Mouse (Mus musculus) embryo, embryonic 11.5 days (tissue): ENCODE measurements around the gene Mef2a.

ENCODE experiments used
- DNase-seq: peaks from one replicate; pipeline ENCODE4 v3.0.0-alpha.2; 2012; ENCODE audit warnings: low read depth, low spot score

Gene Mef2a

DNA sequence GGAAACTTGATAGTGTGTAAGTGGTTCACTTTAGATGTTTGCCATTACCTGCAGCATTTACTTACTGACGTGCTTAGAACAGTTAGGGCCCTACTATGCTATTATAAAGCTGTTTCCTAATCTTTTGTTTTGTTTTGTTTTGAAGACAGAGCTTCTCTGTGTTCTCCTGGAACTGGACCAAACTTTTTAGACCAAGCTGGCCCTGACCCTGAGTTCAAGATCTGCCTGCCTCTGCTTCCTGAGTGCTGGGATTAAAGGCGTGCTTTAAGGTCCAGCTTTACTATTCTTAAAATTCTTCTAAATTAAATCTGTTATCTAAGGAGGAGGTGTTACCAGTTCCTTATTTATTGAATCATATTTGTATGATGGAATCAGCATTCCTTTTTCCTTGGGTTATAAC lies 126.6 kb downstream of the Mef2a start:
- DNase-seq, result no peak

- no peak for DNase-seq
These were observed 127.4 kb downstream of the Mef2a start for GRCm38 (mm10) chr7:67245255-67245654.

DNA sequence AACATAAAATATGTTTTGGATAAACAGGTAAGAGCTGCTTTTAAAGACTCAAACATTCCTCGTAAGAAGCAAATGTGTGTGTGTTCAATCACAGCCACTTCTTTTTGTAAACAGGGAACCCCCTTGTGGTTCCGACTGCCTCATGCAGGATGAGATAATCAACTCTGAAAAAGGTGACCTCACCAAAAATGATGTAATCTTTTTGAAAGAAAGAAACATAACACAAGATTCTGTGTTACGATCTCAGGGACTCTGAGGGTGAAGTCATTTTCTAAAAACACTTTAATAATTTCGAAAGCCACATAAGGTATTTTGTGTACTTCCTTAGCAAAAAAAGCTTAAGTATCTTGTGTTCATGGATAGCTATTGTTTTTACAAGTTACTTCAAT lies 128.8 kb downstream of the Mef2a start:
- no peak for DNase-seq

DNA sequence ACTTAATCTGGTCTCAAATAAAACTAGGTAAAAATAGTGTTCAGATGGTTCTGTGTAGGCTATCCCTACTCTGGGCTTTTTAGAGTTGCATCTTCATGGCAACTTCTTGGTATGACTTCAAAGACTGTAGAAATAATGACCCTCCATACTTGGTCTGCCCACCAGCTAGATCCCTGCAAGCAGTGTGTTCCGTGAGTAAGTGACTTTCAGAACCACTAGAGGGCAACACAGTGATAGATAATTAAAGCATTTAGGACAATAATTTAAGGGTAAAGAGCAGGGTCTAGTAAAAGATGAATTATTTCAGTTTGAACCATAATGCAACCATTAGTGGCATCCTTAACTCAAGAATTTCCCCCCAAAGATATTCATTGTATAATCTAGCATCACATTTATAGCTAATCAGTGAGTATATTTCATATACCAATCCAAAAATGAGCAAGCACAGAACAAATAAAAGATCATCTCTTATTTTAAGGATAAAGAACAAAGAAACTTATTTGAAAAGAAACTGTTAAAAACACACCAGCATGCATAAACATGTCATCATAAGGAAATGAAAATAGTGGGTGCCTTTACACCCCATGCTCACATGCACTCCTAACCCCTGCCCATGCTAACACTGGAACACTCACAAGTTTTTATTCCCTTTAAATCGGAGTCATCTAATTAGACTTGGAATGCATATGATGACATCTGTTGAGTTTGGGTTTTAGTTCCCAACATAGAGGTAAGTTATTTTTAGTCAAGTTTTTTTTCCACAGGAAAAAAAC lies 129.4 kb downstream of the Mef2a start:
- DNase-seq, result no peak

GRCm38 (mm10) chr7:67241969-67242368 lies 130.7 kb downstream of the Mef2a start:
- no peak for DNase-seq

- no peak for DNase-seq
These were observed 134.9 kb downstream of the Mef2a start for GRCm38 (mm10) chr7:67237752-67238151.

- DNase-seq, result no peak
These were observed 136.3 kb downstream of the Mef2a start for GRCm38 (mm10) chr7:67236351-67236750.

GRCm38 (mm10) chr7:67234797-67235196 lies 137.9 kb downstream of the Mef2a start:
- no peak for DNase-seq

- DNase-seq, result no peak
These were observed 140.2 kb downstream of the Mef2a start for GRCm38 (mm10) chr7:67232504-67232903.

DNA sequence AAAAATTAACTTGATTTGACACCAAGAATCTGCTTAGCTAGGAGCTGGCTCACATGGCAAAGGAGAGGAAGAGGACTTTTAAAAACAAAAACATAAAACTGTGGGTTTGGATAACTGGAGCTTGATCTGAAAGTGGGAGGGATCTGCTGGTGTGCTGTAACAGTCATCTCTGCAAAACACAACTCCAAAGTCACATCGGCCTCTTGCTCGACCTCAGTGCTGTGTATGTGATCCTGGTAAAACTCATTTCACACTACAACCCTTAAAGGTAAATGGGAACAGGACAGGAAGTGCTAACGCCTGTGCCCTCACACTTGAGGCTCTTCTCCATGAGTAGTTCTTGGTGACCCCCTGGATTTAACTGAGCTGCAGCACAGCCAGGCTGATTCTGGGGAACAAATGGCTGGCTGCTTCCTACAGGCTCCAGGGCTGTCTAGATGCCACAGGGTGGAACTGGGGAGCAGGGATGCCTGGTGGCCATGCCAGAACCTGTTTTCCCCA lies 142.0 kb downstream of the Mef2a start:
- DNase-seq, result no peak

GRCm38 (mm10) chr7:67230221-67230620 lies 142.4 kb downstream of the Mef2a start:
- no peak for DNase-seq

- DNase-seq, result no peak
These were observed 143.0 kb downstream of the Mef2a start for GRCm38 (mm10) chr7:67229701-67230100.

DNA sequence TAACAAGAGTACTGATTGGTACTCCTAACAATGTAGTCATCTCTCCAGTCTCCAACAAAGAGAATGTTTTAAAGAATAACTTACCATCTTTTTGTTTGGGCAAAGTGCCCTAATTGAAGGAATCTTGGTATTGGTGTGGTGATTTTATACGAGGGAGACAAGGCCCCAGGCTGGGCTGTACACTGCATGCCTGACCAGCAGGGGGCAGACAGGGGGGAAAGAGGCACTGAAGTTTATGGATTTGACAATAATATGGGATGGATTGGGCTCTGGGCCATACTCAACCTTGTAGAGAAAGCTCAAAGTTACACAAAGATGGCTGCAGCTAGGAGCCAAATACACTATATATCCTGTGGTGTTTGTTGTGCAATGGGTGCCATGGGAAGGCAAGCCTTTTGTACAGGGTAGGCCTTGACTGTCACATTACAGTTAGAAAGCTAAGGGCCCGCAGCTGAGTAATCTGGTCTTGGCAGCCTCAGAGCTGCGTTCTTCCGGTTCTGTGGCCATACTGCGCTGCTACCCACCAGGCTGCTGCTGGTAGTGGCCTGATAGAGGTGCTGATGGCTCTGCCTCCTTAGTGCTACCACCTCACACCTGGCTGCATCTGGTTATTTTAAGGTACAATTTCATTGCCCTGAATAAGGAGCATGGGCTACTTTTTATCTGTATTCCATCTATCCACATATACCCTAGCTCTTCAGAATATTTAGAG lies 143.6 kb downstream of the Mef2a start:
- DNase-seq, result no peak

DNA sequence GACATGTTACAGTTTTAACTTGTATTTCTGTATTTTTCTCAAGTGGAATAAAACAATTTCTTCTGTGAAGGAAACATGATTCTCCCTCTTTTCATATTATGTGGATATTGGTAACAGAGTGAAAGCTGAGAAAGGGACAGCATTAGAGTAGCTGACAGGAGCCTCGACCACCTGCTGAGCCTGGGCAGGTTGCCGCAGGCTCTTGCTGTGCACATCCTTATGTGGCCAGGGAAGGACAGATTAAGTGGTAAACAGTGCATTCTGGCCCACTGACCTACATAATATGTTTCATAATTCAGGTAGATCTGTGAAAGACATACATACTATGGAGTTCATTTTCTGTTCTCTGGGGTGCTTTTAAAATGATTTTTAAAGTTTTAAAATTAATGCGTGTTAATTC lies 144.3 kb downstream of the Mef2a start:
- DNase-seq, result no peak

DNA sequence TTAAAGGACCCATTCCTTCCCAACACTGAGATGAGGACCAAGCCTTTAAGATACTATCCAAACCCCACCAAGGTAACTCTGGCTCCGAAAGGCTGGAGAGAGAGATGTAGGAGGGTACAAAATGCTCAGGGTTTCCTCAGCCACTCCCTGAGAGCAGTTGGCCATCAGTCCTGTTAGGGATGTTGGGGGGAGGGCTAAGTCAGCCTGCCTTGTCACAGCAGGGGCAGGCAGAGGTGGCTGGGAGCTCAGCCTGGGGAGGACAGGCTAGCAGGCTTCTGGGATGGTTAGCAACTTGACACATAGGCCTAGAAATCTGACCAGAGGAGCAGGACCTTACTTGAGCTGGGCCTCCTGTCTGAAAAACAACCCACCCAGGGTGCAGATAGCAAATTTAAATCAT lies 145.1 kb downstream of the Mef2a start:
- DNase-seq, result no peak

GRCm38 (mm10) chr7:67225943-67226625 lies 146.6 kb downstream of the Mef2a start:
- DNase-seq, result no peak

- DNase-seq, result peak; percentile 89
These were observed 150.3 kb downstream of the Mef2a start, which contains the start of gene Lysmd4 for GRCm38 (mm10) chr7:67222220-67222862. Lysmd4 (plus strand) TSS chr7:67222544.

- no peak for DNase-seq
These were observed 155.6 kb downstream of the Mef2a start for GRCm38 (mm10) chr7:67217025-67217424.

DNA sequence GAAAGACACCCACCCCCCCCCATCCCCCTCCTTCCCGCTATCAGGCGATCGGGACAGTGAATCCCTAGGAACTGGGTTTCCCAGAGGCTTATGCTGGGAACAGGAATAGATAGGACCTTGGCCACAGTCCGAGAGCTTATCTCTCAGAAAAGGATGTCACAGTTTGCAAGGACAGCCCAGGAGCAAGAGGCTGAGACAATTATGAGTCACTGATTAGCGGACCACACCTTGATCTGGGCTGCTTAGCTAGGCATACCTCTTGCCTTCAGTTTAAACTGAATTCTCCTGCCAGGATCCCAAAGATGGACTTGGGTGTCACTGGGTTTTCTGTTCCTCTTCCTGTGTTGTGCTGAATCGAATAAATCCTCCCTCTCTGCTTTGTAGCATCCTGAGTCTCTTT lies 156.3 kb downstream of the Mef2a start:
- no peak for DNase-seq

DNA sequence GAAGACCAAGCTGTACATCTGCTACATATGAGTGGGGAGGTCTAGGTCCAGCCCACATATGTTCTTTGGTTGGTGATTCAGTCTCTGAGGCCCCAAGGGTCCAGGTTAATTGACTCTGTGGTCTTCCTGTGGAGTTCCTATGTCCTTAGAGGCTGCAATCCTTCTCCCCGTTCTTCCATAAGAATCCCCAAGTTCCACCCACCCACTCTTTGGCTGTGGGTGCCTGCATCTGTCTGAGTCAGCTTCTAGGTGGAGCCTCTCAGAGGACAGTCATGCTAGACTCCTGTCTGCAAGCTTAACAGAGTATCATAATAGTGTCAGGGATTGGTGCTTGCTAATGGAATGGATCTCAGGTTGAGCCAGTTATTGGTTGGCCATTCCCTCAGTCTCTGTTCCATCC lies 159.1 kb downstream of the Mef2a start:
- no peak for DNase-seq

GRCm38 (mm10) chr7:67211971-67212370 lies 160.7 kb downstream of the Mef2a start:
- DNase-seq, result no peak

GRCm38 (mm10) chr7:67211341-67211740 lies 161.3 kb downstream of the Mef2a start:
- no peak for DNase-seq
